Mouse (Mus musculus): ENCODE results near the gene A730015C16Rik. TPM values are rescaled to one million over a fixed set of nuclear protein-coding genes. Genes with fewer than 3 reads are reported as not detected.

Gene A730015C16Rik
- polyA plus RNA-seq, 1 experiment: not detected

GRCm38 (mm10) chr4:108811142-108811541 lies 37.3 kb downstream of the A730015C16Rik start:
- H3K27ac ChIP-seq (ENCODE audit: control insufficient read depth, insufficient read depth, low read depth, low read length, poor library complexity): no peak overlapping the region
- TF ChIP-seq POLR2A (IDR thresholded peaks at IDR 0.05; ENCODE audit: borderline replicate concordance, control insufficient read depth, low read depth, low read length) (no peak), CTCF (IDR thresholded peaks at IDR 0.05; ENCODE audit: control insufficient read depth, insufficient read depth, low read length) (no peak)
- 57% methylated on average over 4 of the region's 4 CpGs for WGBS
- no peaks in the 10 kb centered on the region for H3K4me1 ChIP-seq (ENCODE audit: control insufficient read depth, insufficient read depth, low read length)
- no peak overlapping the region for H3K4me3 ChIP-seq (replicated peaks; ENCODE audit: control insufficient read depth, low read depth, low read length)

GRCm38 (mm10) chr4:108803535-108803934 lies 44.9 kb downstream of the A730015C16Rik start:
- Histone ChIP-seq H3K4me1 (ENCODE audit: control insufficient read depth, insufficient read depth, low read length) (no peaks in the 10 kb centered on the region), H3K27ac (ENCODE audit: control insufficient read depth, insufficient read depth, low read depth, low read length, poor library complexity) (no peak overlapping the region), H3K4me3 (replicated peaks; ENCODE audit: control insufficient read depth, low read depth, low read length) (no peak overlapping the region)
- TF ChIP-seq POLR2A (IDR thresholded peaks at IDR 0.05; ENCODE audit: borderline replicate concordance, control insufficient read depth, low read depth, low read length) (no peak), CTCF (IDR thresholded peaks at IDR 0.05; ENCODE audit: control insufficient read depth, insufficient read depth, low read length) (no peak)
- WGBS: 75% methylated on average over 2 of the region's 2 CpGs

- TF ChIP-seq POLR2A (IDR thresholded peaks at IDR 0.05; ENCODE audit: borderline replicate concordance, control insufficient read depth, low read depth, low read length) (no peak), CTCF (IDR thresholded peaks at IDR 0.05; ENCODE audit: control insufficient read depth, insufficient read depth, low read length) (peak; percentile 63)
- WGBS: 36% methylated on average over 2 of the region's 2 CpGs
- no peaks in the 10 kb centered on the region for H3K4me1 ChIP-seq (ENCODE audit: control insufficient read depth, insufficient read depth, low read length)
- H3K27ac ChIP-seq (ENCODE audit: control insufficient read depth, insufficient read depth, low read depth, low read length, poor library complexity): no peak overlapping the region
- no peak overlapping the region for H3K4me3 ChIP-seq (replicated peaks; ENCODE audit: control insufficient read depth, low read depth, low read length)
Observed at GRCm38 (mm10) chr4:108798083-108798830, 50.2 kb downstream of the A730015C16Rik start.

Other genes starting within 250 kb of the A730015C16Rik start
- gene Cc2d1b, start 228.7 kb downstream of the A730015C16Rik start, polyA plus RNA-seq (2011; ENCODE audit: insufficient read depth, insufficient read length, low replicate concordance, missing spikeins): 19.0 and 48.4 TPM in 2 replicates
- 0.72 TPM in 1 of 2 replicates, not detected in the other for gene 3110021N24Rik, start 129.0 kb downstream of the A730015C16Rik start, polyA plus RNA-seq (2011; ENCODE audit: insufficient read depth, insufficient read length, low replicate concordance, missing spikeins)
- 0.25 and 0.92 TPM in 2 replicates for gene Zfyve9, start 67.8 kb downstream of the A730015C16Rik start, polyA plus RNA-seq (2011; ENCODE audit: insufficient read depth, insufficient read length, low replicate concordance, missing spikeins)
- gene Btf3l4, start 15.0 kb downstream of the A730015C16Rik start, polyA plus RNA-seq (2011; ENCODE audit: insufficient read depth, insufficient read length, low replicate concordance, missing spikeins): 23.5 and 29.2 TPM in 2 replicates
- 12.5 and 16.3 TPM in 2 replicates for gene Txndc12, start 14.0 kb downstream of the A730015C16Rik start, polyA plus RNA-seq (2011; ENCODE audit: insufficient read depth, insufficient read length, low replicate concordance, missing spikeins)
- 12.1 and 17.1 TPM in 2 replicates for gene Kti12, start 834 bp downstream of the A730015C16Rik start, polyA plus RNA-seq (2011; ENCODE audit: insufficient read depth, insufficient read length, low replicate concordance, missing spikeins)
- gene Rab3b, start 30.4 kb upstream of the A730015C16Rik start, polyA plus RNA-seq (2011; ENCODE audit: insufficient read depth, insufficient read length, low replicate concordance, missing spikeins): 1.8 TPM in 1 of 2 replicates, not detected in the other
- 61.2 and 113 TPM in 2 replicates for gene Nrd1, start 152.0 kb upstream of the A730015C16Rik start, polyA plus RNA-seq (2011; ENCODE audit: insufficient read depth, insufficient read length, low replicate concordance, missing spikeins)